Mouse (Mus musculus) G1E (cell line): ENCODE data around the gene Gigyf1.

ENCODE experiments used
- CTCF ChIP-seq: IDR thresholded peaks from 2 replicates; pipeline ENCODE4 v1.5.1; 2012; ENCODE audit warnings: low read depth, low read length, inconsistent platforms, mixed read lengths
- POLR2AphosphoS5 ChIP-seq: IDR thresholded peaks from 2 replicates; pipeline ENCODE4 v1.6.1; 2012; ENCODE audit warnings: low read depth, low read length, inconsistent platforms; ENCODE audit not compliant: insufficient replicate concordance
- TAL1 ChIP-seq: conservative IDR thresholded peaks from 2 replicates; pipeline ENCODE4 v1.6.1; 2012; ENCODE audit warnings: low read depth, low read length, inconsistent platforms, mixed read lengths

- TF ChIP-seq CTCF (peak; percentile 84), TAL1 (no peak), POLR2AphosphoS5 (no peak)
Measured at GRCm38 (mm10) chr5:137501709-137502666, 16.4 kb upstream of the Gigyf1 start, which contains the start of gene Pop7.
